Mouse (Mus musculus) kidney, postnatal 4 days (tissue): ENCODE results near the gene Lhx5.

ENCODE experiments used
- DNase-seq, 2 experiments: peaks; one replicate each; pipeline ENCODE4 v3.0.0; 2021; ENCODE audit warnings: mixed read lengths in 2 of 2

The Lhx5 gene

DNA sequence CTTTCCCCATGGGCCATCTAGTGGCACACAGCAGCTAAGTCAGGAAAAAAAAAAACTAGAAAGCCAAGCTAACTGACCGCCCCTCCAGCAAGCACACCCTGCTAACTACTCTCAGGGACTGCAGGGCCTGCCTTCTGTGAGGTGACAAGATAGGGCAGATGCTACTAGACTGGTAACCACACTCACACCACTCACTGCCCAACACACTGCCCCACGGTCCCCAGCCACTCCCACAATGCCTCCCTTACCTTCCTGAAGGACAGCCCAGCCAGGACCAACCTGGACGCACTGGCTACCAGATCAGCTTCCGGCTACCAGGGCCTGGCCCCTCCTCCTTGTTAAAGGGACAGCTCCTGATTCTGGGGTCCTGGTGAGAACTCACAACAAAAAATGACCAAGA, 35.5 kb downstream of the Lhx5 start:
- peak; percentile 62 to 76 for DNase-seq

DNA sequence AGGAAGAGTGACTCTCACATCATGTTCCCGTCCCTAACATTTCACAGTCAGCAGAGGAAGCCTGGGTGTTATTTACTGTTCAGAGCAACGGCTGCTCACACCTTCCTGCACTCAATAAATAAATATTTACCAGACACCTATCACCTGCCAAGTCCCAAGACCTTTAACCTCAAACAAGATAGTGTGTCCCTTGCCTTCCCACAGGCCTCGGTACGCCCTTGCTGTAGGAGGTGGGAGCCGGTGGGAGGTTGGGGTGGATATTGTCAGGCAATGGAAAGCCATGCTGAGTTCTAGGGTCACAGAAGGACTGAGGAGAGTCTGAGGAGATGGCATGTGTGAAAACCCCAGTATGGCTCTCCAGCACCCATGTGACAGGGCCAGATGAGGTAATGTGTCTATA, 36.8 kb downstream of the Lhx5 start:
- no peak for DNase-seq

DNA sequence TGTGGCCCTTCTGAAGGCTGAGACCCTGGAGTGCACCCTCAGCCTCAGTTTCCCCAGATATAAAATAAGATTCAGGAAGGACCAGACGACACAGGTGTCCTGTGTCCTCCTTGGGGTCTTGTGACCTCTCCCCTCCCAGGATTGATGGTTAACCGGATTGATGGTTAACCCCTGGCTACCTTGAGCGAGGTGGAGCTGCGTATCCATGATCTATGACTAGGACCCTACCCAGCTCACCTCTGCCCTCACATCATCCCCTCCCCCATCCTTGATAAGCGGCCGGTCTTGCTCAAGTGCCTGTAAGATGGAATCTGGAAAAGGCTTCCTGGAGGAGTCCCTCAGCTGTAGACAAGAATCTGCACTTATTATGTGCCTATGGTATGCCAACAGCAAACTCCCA, 37.3 kb downstream of the Lhx5 start:
- no peak for DNase-seq

DNA sequence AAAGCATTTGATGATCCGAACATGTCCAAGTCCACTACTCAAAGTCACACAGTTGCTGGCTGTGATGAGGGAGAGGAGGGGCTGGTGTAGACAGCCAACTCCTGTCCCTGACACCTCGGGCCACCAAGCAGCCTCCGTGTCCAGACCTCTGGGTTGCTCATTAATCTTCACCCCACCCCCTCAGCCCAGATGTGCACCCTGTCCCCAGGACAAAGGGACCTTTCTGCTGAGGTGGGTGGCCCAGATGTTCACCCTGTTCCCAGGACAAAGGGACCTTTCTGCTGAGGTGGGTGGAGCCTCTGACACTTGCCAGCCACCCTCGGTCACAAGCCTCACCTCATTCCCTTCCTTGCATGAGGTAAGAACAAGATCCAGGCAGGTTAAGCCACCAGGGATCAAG, 40.0 kb downstream of the Lhx5 start:
- DNase-seq = peak in 1 of 2 experiments; percentile 19

DNA sequence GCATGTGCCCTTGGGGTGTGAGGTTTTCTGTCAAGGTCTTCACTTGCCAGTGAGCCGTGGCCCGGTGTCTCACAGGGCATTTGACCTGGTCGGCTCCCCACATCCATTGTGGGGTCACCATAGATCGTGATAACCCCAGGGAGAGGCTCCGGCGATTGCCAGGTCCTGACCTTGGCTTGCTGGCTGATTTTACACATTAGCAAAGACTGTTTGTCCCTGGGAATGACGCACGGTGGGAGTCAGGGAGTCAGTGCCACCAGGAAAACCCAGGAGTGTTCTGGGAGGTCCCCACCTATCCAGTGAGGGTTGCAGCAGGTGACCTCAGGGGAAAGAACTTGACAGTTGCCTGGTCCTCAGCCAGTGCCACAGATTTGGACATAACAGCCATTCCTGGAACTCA, 41.3 kb downstream of the Lhx5 start, which contains the start of gene Sdsl:
Gene Sdsl, minus strand, starts transcription at position 41 of the 400 bp plus-strand sequence.
- no peak for DNase-seq

DNA sequence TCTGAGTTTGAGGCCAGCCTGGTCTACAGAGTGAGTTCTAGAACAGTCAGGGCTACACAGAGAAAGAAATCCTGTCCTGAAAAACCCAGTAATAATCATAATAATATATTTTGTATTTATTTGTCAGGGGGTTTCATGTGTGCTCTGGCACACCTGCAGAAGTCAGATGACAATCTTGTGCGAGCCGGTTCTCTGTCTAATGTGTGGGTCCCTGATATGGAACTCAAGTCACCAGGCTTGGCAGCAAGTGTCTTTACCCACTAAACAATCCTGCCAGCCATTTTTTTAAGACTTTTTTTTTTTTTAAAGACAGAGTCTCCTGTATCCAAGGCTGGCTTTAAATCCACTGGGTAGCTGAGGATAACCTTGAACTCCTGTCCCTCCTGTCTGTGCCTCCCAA, 41.9 kb downstream of the Lhx5 start:
- no peak for DNase-seq

DNA sequence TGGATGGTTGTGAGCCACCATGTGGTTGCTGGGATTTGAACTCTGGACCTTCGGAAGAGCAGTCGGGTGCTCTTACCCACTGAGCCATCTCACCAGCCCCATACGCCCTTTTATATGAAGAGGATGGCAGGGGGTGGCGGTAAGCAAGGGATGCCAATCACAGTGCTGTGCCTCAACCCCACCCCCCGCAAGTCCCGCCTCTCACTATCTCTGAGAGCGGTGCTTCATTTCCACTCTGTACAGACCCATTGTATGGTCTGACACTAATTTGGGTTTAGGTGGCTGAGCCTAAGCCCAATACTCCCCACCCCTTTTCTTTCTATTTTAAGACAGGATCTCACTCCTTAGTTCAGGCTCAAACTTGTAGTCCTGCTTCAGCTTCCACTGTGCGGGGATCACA, 44.4 kb downstream of the Lhx5 start:
- DNase-seq = no peak

DNA sequence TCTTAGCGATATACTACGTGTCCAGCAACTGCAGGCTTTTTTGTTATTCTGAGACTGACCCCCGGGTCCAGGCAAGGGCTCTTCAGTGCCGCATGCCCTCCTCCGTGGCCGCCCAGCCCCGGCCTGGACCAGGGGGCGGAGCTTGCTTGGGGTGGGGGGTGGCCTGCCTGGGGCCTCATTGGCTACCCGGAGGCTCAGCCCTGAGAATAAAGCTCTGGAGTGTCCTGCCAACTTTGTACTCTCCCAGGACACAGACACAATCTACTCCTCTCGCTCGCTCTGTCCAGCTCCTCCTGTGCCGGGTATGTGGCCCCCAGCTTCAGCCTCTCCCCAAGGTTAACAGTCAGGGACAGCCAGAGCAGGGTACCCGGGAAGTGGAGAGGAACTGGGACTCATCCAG, 44.8 kb downstream of the Lhx5 start, which contains the start of gene Sds:
Gene Sds, plus strand, starts transcription at position 231 of the 400 bp plus-strand sequence.
- DNase-seq = peak in 1 of 2 experiments; percentile 26

DNA sequence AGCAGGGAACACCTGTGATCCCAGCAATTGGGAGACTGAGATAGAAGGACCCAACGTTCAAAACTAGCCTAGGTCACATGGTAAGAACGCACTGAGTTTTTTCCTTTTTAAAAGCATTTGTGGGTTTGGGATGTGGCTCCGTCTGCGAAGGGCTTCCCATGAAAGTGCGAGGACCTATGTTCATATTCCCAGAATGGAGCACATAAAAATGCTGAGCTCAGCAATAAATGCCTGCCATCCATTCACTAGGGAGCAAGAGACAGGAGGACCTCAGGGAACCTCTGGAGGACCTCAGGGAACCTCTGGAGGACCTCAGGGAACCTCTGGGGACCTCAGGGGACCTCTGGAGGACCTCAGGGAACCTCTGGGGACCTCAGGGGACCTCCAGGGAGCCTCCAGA, 46.5 kb downstream of the Lhx5 start:
- DNase-seq = no peak

DNA sequence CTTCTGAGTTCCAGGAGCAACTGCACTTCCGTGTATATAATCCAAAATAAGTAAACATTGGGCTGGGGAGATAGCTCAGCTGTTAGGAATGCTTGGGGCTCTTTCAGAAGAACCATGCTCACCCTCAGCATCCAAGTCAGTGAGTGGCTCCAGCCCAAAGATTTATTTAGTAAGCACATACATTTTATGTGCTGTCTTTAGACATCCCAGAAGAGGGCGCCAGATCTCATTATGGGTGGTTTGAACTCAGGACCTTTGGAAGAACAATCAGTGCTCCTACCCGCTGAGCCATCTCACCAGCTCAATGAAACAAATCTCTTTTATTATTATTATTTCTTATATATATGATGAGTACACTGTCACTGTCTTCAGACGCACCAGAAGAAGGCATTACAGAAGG, 48.0 kb downstream of the Lhx5 start:
- no peak for DNase-seq

DNA sequence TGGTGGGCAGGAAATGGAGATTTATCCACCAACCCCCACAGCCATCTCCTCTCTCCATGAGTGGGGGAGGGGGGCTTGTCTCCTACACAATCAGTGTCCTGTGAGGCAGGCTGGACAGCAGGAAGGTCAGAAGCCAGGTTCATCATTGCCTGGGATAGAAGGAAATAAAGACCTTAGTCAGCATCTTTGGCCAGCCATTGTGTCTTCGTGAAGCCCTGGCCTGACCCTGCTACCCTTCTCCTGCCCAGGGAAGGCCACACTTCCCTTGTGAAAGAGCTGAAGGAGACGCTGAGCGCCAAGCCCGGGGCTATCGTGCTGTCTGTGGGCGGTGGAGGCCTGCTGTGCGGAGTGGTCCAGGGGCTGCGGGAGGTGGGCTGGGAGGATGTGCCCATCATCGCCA, 49.7 kb downstream of the Lhx5 start:
- no peak for DNase-seq

DNA sequence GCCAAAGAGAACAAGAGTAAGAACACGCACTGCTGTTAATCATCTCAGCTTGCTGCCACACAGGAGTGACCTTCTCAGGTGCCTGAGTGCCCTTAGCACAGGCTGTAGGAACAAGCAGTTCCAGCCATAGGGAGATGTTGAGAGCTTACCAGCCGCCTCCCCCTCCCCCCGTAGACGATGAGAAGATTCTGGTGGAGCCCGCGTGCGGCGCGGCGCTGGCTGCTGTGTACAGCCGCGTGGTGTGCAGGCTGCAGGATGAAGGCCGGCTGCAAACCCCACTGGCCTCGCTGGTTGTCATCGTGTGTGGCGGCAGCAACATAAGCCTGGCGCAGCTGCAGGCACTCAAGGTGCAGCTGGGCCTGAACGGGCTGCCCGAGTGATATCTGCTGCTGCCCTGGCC, 51.9 kb downstream of the Lhx5 start:
- DNase-seq = no peak

DNA sequence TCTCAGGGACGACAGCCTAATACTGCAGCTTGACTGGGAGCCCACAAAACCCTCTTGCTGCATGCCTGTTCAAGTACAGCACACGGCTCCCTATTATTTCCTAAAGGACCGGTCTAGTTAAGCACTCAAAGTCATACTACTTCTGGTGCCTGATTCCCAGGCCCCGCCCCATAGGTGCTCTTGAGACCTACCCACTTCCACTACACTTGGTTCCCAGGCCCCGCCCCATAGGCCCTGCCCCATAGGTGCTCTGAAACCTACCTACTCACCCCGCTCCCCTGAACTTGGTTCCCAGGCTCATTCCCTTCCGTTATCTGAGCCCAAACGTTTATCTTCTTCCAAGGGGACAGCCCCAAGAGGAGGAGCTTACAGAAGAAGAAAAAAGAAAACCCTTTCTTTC, 56.3 kb downstream of the Lhx5 start:
- DNase-seq = no peak

DNA sequence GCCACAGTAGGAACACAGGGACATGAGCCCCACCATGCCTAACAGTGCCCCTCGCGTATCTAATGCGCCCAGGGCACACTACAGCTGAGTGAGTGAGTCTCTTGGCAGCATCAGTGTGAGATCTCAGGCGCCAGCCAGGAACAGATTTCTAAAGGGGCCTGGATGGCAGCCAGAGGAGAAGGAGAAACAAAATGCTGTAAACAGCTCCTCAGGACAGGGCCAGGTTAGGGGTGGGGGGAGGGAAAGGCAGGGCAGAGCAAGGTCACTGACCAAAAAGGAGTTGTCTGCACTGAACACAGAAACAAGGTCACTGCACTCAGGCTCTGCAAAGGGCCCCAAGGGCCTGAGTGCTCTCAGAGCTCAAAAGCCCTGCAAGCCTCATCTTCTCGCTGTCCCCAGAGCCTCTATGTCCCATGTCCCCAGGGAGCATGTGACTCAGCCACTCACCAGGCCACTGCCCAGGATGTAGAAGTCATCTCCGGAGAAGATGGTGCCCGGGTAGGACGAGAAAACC, 59.2 kb downstream of the Lhx5 start:
- no peak for DNase-seq
